Mouse (Mus musculus) testis, adult 2 months (tissue): ENCODE measurements at regions not wholly inside any gene's neighbourhood (a gene's known extent, or its start where the extent isn't known, plus 50 kb on each side); places are given as distances from the start of the nearest gene placed in this dataset.

ENCODE experiments used
- CTCF ChIP-seq: fragments of 200-500 bp; IDR thresholded peaks from 2 replicates; pipeline ENCODE4 v1.5.1; 2012; ENCODE audit warnings: low read depth, mild to moderate bottlenecking, inconsistent platforms, low read length, moderate library complexity; ENCODE audit not compliant: control insufficient read depth, insufficient read depth, insufficient replicate concordance
- POLR2A ChIP-seq: fragments of 200-500 bp; IDR thresholded peaks from 2 replicates; pipeline ENCODE4 v1.6.1; 2012; ENCODE audit warnings: low read depth, mild to moderate bottlenecking, inconsistent platforms, low read length, moderate library complexity; ENCODE audit not compliant: control insufficient read depth

- no peak for TF ChIP-seq CTCF
- TF ChIP-seq POLR2A: no peak
Observed at GRCm38 (mm10) chr3:144305456-144305855, 100.4 kb upstream of the Lmo4 start.
